Comparison of ENCODE assay signal across 8 mouse cellular contexts in genomic region chr13:31800581-31801576, GRCm38 (mm10). TPM values are rescaled to one million over a fixed set of nuclear protein-coding genes. Genes with fewer than 3 reads are reported as not detected.
DNase-seq lines count a peak whose midpoint lies in the region; ATAC-seq and TF ChIP-seq lines count a peak whose summit lies in the region.

No protein-coding gene starts in this region.

- H3K4me2 ChIP-seq in hindbrain, postnatal 0 days (ENCODE audit: low read depth, low read length), result peak overlapping the region; percentile 65

- H3K27me3 ChIP-seq in hindbrain, postnatal 0 days (ENCODE audit: insufficient read depth, low read length), result peaks cover 62% of the 10 kb centered on the region

- TF ChIP-seq CTCF in hindbrain, postnatal 0 days (IDR thresholded peaks at IDR 0.05; ENCODE audit: low read depth), result peak; percentile 94

- no peaks in the 10 kb centered on the region for H3K36me3 ChIP-seq in hindbrain, postnatal 0 days (ENCODE audit: insufficient read depth, low read length)

- H3K4me3 ChIP-seq in hindbrain, postnatal 0 days (ENCODE audit: low read length), result peak overlapping the region; percentile 31

- H3K4me1 ChIP-seq in hindbrain, postnatal 0 days (ENCODE audit: insufficient read depth, low read length), result no peaks in the 10 kb centered on the region

- peak; percentile 81 for ATAC-seq in common myeloid progenitor, adult 5-6 weeks (replicated peaks; ENCODE audit: low read depth, poor library complexity, severe bottlenecking)
- ATAC-seq in hindbrain, postnatal 0 days, result peak; percentile 83
- ATAC-seq in megakaryocyte, adult 5-6 weeks (ENCODE audit: poor library complexity, severe bottlenecking), result peak; percentile 90

- no peak overlapping the region; the same call in 1 of the 2 replicates for H3K27ac ChIP-seq in hindbrain, postnatal 0 days

- H3K9me3 ChIP-seq in hindbrain, postnatal 0 days (ENCODE audit: low read length), result no peaks in the 10 kb centered on the region

- DNase-seq in ZHBTc4 (ENCODE audit: low read depth, low spot score), result peak; percentile 81
- peak; percentile 94 for DNase-seq in gastrocnemius, postnatal 10 days
- DNase-seq in hindbrain, postnatal 0 days (ENCODE audit: low spot score), result peak; percentile 85
- peak; percentile 53 to 78 for DNase-seq in left cerebral cortex, adult 8-10 months (ENCODE audit: low spot score in 2 of 2)
- peak; percentile 82 to 84 for DNase-seq in right cerebral cortex, adult 2 months (ENCODE audit: low spot score in 2 of 2)
- peak; percentile 92 for DNase-seq in urinary bladder, postnatal 25 days (ENCODE audit: low spot score)

- 2% methylated on average over 43 of the region's 43 CpGs for WGBS in hindbrain, postnatal 0 days

- H3K9ac ChIP-seq in hindbrain, postnatal 0 days (replicated peaks; ENCODE audit: low read length), result no peak overlapping the region

RNA-seq across cellular contexts. Expression of gene Foxc1, which starts 5.6 kb away (rescaled TPM):
- total RNA-seq in common myeloid progenitor, adult 5-6 weeks (2017), result not detected in 2 replicates
- total RNA-seq in gastrocnemius, postnatal 10 days (2021), result 1 to 10 TPM; 1.8 to 2.6 TPM
- total RNA-seq in hindbrain, postnatal 0 days (2014; rRNA removed), result 11.9 and 16.2 TPM in 2 replicates
- 1.8 and 2.0 TPM in 2 replicates for polyA plus RNA-seq in hindbrain, postnatal 0 days (2015; fragmentation: Nextera tagmentation; extraction: Ambion mirVana)
- 1 to 10 TPM; 4.2 to 5.4 (median 5.0) TPM for total RNA-seq in left cerebral cortex, adult 8-10 months (2022)
- 0.18 and 0.30 TPM in 2 replicates for total RNA-seq in megakaryocyte, adult 5-6 weeks (2015)
- 0.07 and 0.28 TPM in 2 replicates for total RNA-seq in megakaryocyte, adult 5-6 weeks (2017)
